Mouse (Mus musculus) stomach, embryonic 14.5 days (tissue): ENCODE results near the gene Dhcr24. TPM values are rescaled to one million over a fixed set of nuclear protein-coding genes. Genes with fewer than 3 reads are reported as not detected.

Experiments used
- ATAC-seq: fragments of 200-750 bp; cut with Nextera tagmentation; 2 replicates; pipeline ENCODE4 v1.8.0; 2017; ENCODE audit warnings: low read depth, moderate TSS enrichment; ENCODE audit not compliant: insufficient number of reproducible peaks, insufficient read depth, low FRiP score
- H3K27ac ChIP-seq: fragments of 300-500 bp; sonication (generic); 2 replicates; pipeline ENCODE4 v1.5.1; 2014; ENCODE audit warnings: mild to moderate bottlenecking, low read length, moderate library complexity, mixed read lengths
- H3K27me3 ChIP-seq: fragments of 300-500 bp; sonication (generic); 2 replicates; pipeline ENCODE4 v1.6.1; 2014; ENCODE audit warnings: low read length, control low read depth, mixed read lengths; ENCODE audit not compliant: control insufficient read depth, insufficient read depth
- H3K36me3 ChIP-seq: fragments of 300-500 bp; sonication (generic); 2 replicates; pipeline ENCODE4 v1.6.1; 2014; ENCODE audit warnings: mild to moderate bottlenecking, control low read depth, low read length, moderate library complexity, mixed read lengths; ENCODE audit not compliant: control insufficient read depth, insufficient read depth
- H3K4me1 ChIP-seq: fragments of 300-500 bp; sonication (generic); 2 replicates; pipeline ENCODE4 v1.6.1; 2014; ENCODE audit warnings: low read length, control low read depth, mixed read lengths; ENCODE audit not compliant: control insufficient read depth, insufficient read depth
- H3K4me2 ChIP-seq: fragments of 300-500 bp; sonication (generic); replicated peaks from 2 replicates; pipeline ENCODE4 v1.6.1; 2014; ENCODE audit warnings: low read depth, low read length, control low read depth
- H3K4me3 ChIP-seq: fragments of 300-500 bp; sonication (generic); 2 replicates; pipeline ENCODE4 v1.5.1; 2014; ENCODE audit warnings: low read depth, low read length, control low read depth
- H3K9ac ChIP-seq: fragments of 300-500 bp; sonication (generic); replicated peaks from 2 replicates; pipeline ENCODE4 v1.6.1; 2014; ENCODE audit warnings: low read depth, mild to moderate bottlenecking, control low read depth, low read length, moderate library complexity, mixed read lengths
- H3K9me3 ChIP-seq: fragments of 300-500 bp; sonication (generic); 2 replicates; pipeline ENCODE4 v1.6.1; 2016; ENCODE audit warnings: low read depth, low read length, control low read depth; ENCODE audit not compliant: control insufficient read depth
- WGBS: fragments of 180-500 bp; shearing (Covaris S2); extraction: QIAGEN DNeasy Blood & Tissue Kit; methylation state at CpG from one replicate; pipeline ENCODE4 v1.1.7; 2014; 5-methylcytosine and 5-hydroxymethylcytosine counted together
- polyA plus RNA-seq: library from polyadenylated mRNA; unstranded; fragments of >200 nt; fragmentation: Nextera tagmentation; extraction: Ambion mirVana; gene quantifications from 2 replicates; pipeline ENCODE4 v1.2.1, GENCODE M21; 2014

Gene Dhcr24
- polyA plus RNA-seq, 1 experiment from 2014 or later, result 29.8 TPM

GRCm38 (mm10) chr4:106533421-106534080 is 27.3 kb upstream of the Dhcr24 start:
- Histone ChIP-seq H3K4me2 (no peak overlapping the region), H3K9me3 (no peaks in the 10 kb centered on the region), H3K36me3 (no peaks in the 10 kb centered on the region), H3K4me1 (peaks cover 3% of the 10 kb centered on the region; the same call in 1 of the 2 replicates), H3K4me3 (no peak overlapping the region), H3K27ac (no peak overlapping the region), H3K27me3 (no peaks in the 10 kb centered on the region), H3K9ac (no peak overlapping the region)
- 53% methylated on average over 7 of the region's 7 CpGs for WGBS
- ATAC-seq, result no peak

- Histone ChIP-seq H3K27ac (no peak overlapping the region), H3K9me3 (no peaks in the 10 kb centered on the region), H3K4me2 (no peak overlapping the region), H3K4me1 (peaks cover 3% of the 10 kb centered on the region; the same call in 1 of the 2 replicates), H3K9ac (no peak overlapping the region), H3K27me3 (no peaks in the 10 kb centered on the region), H3K4me3 (no peak overlapping the region), H3K36me3 (no peaks in the 10 kb centered on the region)
- WGBS, result 40% methylated on average over 7 of the region's 7 CpGs
- ATAC-seq, result no peak
Measured at GRCm38 (mm10) chr4:106534256-106534655, 26.6 kb upstream of the Dhcr24 start.

- Histone ChIP-seq H3K27me3 (no peaks in the 10 kb centered on the region), H3K36me3 (no peaks in the 10 kb centered on the region), H3K27ac (no peak overlapping the region), H3K4me1 (no peaks in the 10 kb centered on the region), H3K4me3 (no peak overlapping the region), H3K4me2 (no peak overlapping the region), H3K9ac (no peak overlapping the region), H3K9me3 (no peaks in the 10 kb centered on the region)
- 86% methylated on average over 5 of the region's 5 CpGs for WGBS
- ATAC-seq, result no peak
Measured at GRCm38 (mm10) chr4:106539756-106540155, 21.1 kb upstream of the Dhcr24 start.

- Histone ChIP-seq H3K4me1 (no peaks in the 10 kb centered on the region), H3K4me3 (no peak overlapping the region), H3K36me3 (no peaks in the 10 kb centered on the region), H3K27ac (no peak overlapping the region), H3K27me3 (no peaks in the 10 kb centered on the region), H3K4me2 (no peak overlapping the region), H3K9me3 (no peaks in the 10 kb centered on the region), H3K9ac (no peak overlapping the region)
- ATAC-seq, result no peak
- 46% methylated on average over 3 of the region's 3 CpGs for WGBS
Measured at GRCm38 (mm10) chr4:106541491-106541890, 19.3 kb upstream of the Dhcr24 start.

GRCm38 (mm10) chr4:106542211-106542610 is 18.6 kb upstream of the Dhcr24 start:
- Histone ChIP-seq H3K9ac (no peak overlapping the region), H3K27ac (no peak overlapping the region), H3K27me3 (no peaks in the 10 kb centered on the region), H3K36me3 (no peaks in the 10 kb centered on the region), H3K4me3 (no peak overlapping the region), H3K4me1 (no peaks in the 10 kb centered on the region), H3K4me2 (no peak overlapping the region), H3K9me3 (no peaks in the 10 kb centered on the region)
- 78% methylated on average over 2 of the region's 2 CpGs for WGBS
- no peak for ATAC-seq

- Histone ChIP-seq H3K36me3 (no peaks in the 10 kb centered on the region), H3K9me3 (no peaks in the 10 kb centered on the region), H3K27ac (no peak overlapping the region), H3K27me3 (no peaks in the 10 kb centered on the region), H3K4me3 (no peak overlapping the region), H3K9ac (no peak overlapping the region), H3K4me2 (no peak overlapping the region), H3K4me1 (no peaks in the 10 kb centered on the region)
- ATAC-seq, result no peak
- 31% methylated on average over 8 of the region's 8 CpGs for WGBS
Measured at GRCm38 (mm10) chr4:106545817-106546373, 14.9 kb upstream of the Dhcr24 start.

GRCm38 (mm10) chr4:106546896-106547295 is 13.9 kb upstream of the Dhcr24 start:
- ATAC-seq, result no peak
- Histone ChIP-seq H3K27me3 (no peaks in the 10 kb centered on the region), H3K9ac (no peak overlapping the region), H3K9me3 (no peaks in the 10 kb centered on the region), H3K4me2 (no peak overlapping the region), H3K4me3 (no peak overlapping the region), H3K4me1 (no peaks in the 10 kb centered on the region), H3K27ac (no peak overlapping the region), H3K36me3 (no peaks in the 10 kb centered on the region)
- 71% methylated on average over 1 of the region's 1 CpGs for WGBS

GRCm38 (mm10) chr4:106548113-106548512 is 12.7 kb upstream of the Dhcr24 start:
- no peak overlapping the region for H3K27ac ChIP-seq
- WGBS, result 76% methylated on average over 3 of the region's 3 CpGs
- no peak for ATAC-seq

More at GRCm38 (mm10) chr4:106548113-106548512, 12.7 kb upstream of the Dhcr24 start:
- Histone ChIP-seq H3K9me3 (no peaks in the 10 kb centered on the region), H3K4me3 (no peak overlapping the region), H3K27me3 (no peaks in the 10 kb centered on the region), H3K9ac (no peak overlapping the region), H3K4me1 (no peaks in the 10 kb centered on the region), H3K4me2 (no peak overlapping the region), H3K36me3 (no peaks in the 10 kb centered on the region)
